22 mouse cellular contexts compared by ENCODE assay signal in the genomic region with DNA sequence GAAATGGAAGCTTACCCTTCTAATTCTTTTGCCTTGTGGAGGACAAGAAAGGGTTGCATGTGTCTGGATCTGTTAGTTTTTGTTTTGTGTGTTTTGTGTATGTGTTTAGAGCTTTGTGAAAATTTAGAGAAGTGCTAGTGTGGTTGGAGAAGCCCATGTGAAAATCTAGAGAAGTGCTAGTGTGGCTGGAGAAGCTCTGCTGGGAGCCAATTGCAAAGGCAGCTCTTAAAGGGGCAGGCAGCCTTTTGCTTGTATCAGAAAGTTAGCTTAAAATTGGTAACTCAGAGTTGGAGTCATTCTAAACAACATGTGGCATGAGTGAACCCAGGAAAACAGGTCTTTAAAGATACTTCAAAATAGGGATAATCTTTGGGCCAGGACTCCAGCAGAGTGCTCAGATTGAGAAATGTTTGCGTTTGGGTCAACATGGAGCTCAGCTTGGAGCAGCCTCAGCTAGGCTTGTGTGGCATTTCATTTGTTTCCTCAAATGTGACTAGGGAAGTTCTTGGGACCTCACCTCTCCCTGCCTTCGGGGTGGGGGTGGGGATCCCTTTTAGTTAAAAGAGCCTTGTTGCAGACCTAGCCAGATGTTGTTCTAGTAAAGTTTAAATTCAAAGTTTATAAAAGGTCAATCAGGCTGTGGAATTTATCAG. TPM values are rescaled to one million over a fixed set of nuclear protein-coding genes. Genes with fewer than 3 reads are reported as not detected.
DNase-seq lines count a peak whose midpoint lies in the region; ATAC-seq and TF ChIP-seq lines count a peak whose summit lies in the region.
"Not testable (repeated sequence)": the region's sequence is repeated elsewhere in the genome, so short reads cannot be mapped to it uniquely, and the experiment has no call there.
"Had no signal": no experiment of that assay in that cellular context is flagged by ENCODE, and none has a peak within 500 bp of the region (broad histone marks: within the 10 kb centered on the region; RNA-seq: fewer than 3 reads in every experiment).

No protein-coding gene starts in this region.

- H3K27ac ChIP-seq in bone marrow, adult 2 months (ENCODE audit: control insufficient read depth, insufficient read depth, low read depth, low read length, poor library complexity): peak overlapping the region; percentile 69; the same call in 1 of the 2 replicates
- H3K27ac ChIP-seq in kidney, adult 2 months (ENCODE audit: insufficient read depth, low read depth, low read length): peak overlapping the region; percentile 9; the same call in 1 of the 2 replicates
- H3K27ac ChIP-seq in limb, embryonic 12.5 days: peak overlapping the region; percentile 50
- peak overlapping the region; percentile 5; the same call in 1 of the 2 replicates for H3K27ac ChIP-seq in liver, embryonic 13.5 days
- peak overlapping the region; percentile 52 for H3K27ac ChIP-seq in macrophage

- not testable (repeated sequence) for H3K4me2 ChIP-seq in limb, embryonic 12.5 days; liver, embryonic 13.5 days
- H3K4me2 ChIP-seq in myocyte (ENCODE audit: low read depth): peak overlapping the region; percentile 24

- ATAC-seq in granulocyte monocyte progenitor cell, adult 5-6 weeks (replicated peaks; ENCODE audit: poor library complexity, severe bottlenecking): 0 out of 2 replicates have a peak, but pooled peaks have one; percentile 41
- ATAC-seq in limb, embryonic 12.5 days (ENCODE audit: insufficient number of reproducible peaks, insufficient read depth, low FRiP score, low TSS enrichment, low read depth); liver, embryonic 13.5 days (ENCODE audit: low read depth): not testable (repeated sequence)

- not testable (repeated sequence) for H3K36me3 ChIP-seq in kidney, adult 2 months (ENCODE audit: control insufficient read depth, insufficient read depth, low read length); limb, embryonic 12.5 days; liver, embryonic 13.5 days; macrophage (ENCODE audit: inconsistent target); myocyte (ENCODE audit: control insufficient read depth, insufficient read depth)

- not testable (repeated sequence) for H3K4me3 ChIP-seq in bone marrow, adult 2 months (replicated peaks; ENCODE audit: control insufficient read depth, low read depth, low read length); kidney, adult 2 months (ENCODE audit: insufficient read depth, low read depth, low read length); limb, embryonic 12.5 days (replicated peaks); liver, embryonic 13.5 days (replicated peaks); macrophage (ENCODE audit: inconsistent target); myocyte

- not testable (repeated sequence) for H3K4me1 ChIP-seq in bone marrow, adult 2 months (ENCODE audit: control insufficient read depth, insufficient read depth, low read length); kidney, adult 2 months (ENCODE audit: control insufficient read depth, insufficient read depth, low read length); limb, embryonic 12.5 days (replicated peaks); liver, embryonic 13.5 days (replicated peaks)

- not testable (repeated sequence) for TF ChIP-seq CTCF in bone marrow, adult 2 months (IDR thresholded peaks at IDR 0.05; ENCODE audit: control insufficient read depth, insufficient read depth, low read length); kidney, adult 2 months (conservative IDR thresholded peaks at IDR 0.05; ENCODE audit: insufficient read depth, insufficient read length, low read depth, low read length)

- not testable (repeated sequence) for DNase-seq in kidney, adult 2 months; liver, embryonic 13.5 days
- DNase-seq in testis, postnatal 10 days (ENCODE audit: low spot score): peak; percentile 28

- not testable (repeated sequence) for H3K9ac ChIP-seq in limb, embryonic 12.5 days (replicated peaks); liver, embryonic 13.5 days

- not testable (repeated sequence) for H3K9me3 ChIP-seq in limb, embryonic 12.5 days; liver, embryonic 13.5 days (replicated peaks)

- not testable (repeated sequence) for TF ChIP-seq POLR2A in bone marrow, adult 2 months (IDR thresholded peaks at IDR 0.05; ENCODE audit: borderline replicate concordance, control insufficient read depth, low read depth, low read length); kidney, adult 2 months (IDR thresholded peaks at IDR 0.05; ENCODE audit: low read depth, low read length); myocyte (IDR thresholded peaks at IDR 0.05; ENCODE audit: insufficient read length, low read depth)

- H3K79me2 ChIP-seq in macrophage (ENCODE audit: inconsistent target); myocyte (ENCODE audit: control insufficient read depth, insufficient read depth): not testable (repeated sequence)

- WGBS in bone marrow, adult 2 months: 19% methylated on average over 2 of the region's 2 CpGs
- 28% methylated on average over 2 of the region's 2 CpGs for WGBS in kidney, adult 2 months
- 17% methylated on average over 2 of the region's 2 CpGs for WGBS in limb, embryonic 12.5 days
- 12% methylated on average over 2 of the region's 2 CpGs for WGBS in liver, embryonic 13.5 days (ENCODE audit: insufficient replicate concordance)
- WGBS in macrophage (ENCODE audit: missing documents): 16% methylated on average over 2 of the region's 2 CpGs

- H3ac ChIP-seq in myocyte (ENCODE audit: control insufficient read depth, insufficient read length): not testable (repeated sequence)

- not testable (repeated sequence) for H3K27me3 ChIP-seq in kidney, adult 2 months (replicated peaks; ENCODE audit: control insufficient read depth, insufficient read depth, low read length); limb, embryonic 12.5 days; liver, embryonic 13.5 days; myocyte (ENCODE audit: control insufficient read depth, insufficient read depth, insufficient read length)

RNA-seq across cellular contexts. Expression of a gene that starts 7.1 kb away (rescaled TPM):
- polyA plus RNA-seq in bone marrow, adult 2 months (2011; ENCODE audit: insufficient read depth, insufficient read length, low replicate concordance, missing spikeins): 4.0 and 4.5 TPM in 2 replicates
- total RNA-seq in granulocyte monocyte progenitor cell, adult 5-6 weeks (2014; fragmentation: Nextera tagmentation): 7.9 and 19.9 TPM in 2 replicates
- 7.6 and 9.7 TPM in 2 replicates for total RNA-seq in granulocyte monocyte progenitor cell, adult 5-6 weeks (2017)
- polyA plus RNA-seq in kidney, adult 2 months (2012; rRNA removed): 21.2 and 21.4 TPM in 2 replicates
- 3.8 and 4.2 TPM in 2 replicates for polyA plus RNA-seq in limb, embryonic 12.5 days (2016; fragmentation: Nextera tagmentation; extraction: Ambion mirVana)
- polyA plus RNA-seq in liver, embryonic 13.5 days (2015; fragmentation: Nextera tagmentation; extraction: Ambion mirVana): 6.6 and 8.8 TPM in 2 replicates
- 10 to 100 TPM in 14 of 26 experiments, 1 to 10 TPM in 12; 2.7 to 31.8 (median 15.3) TPM for total RNA-seq in macrophage (2018; cell fraction: chromatin; rRNA removed)
- 10 to 100 TPM; 25.0 to 63.5 (median 42.9) TPM for total RNA-seq in macrophage (2018; cell fraction: cytosol; rRNA removed)
- 10 to 100 TPM; 12.6 to 62.1 (median 39.3) TPM for total RNA-seq in macrophage (2018; cell fraction: nucleus; rRNA removed)
- polyA plus RNA-seq in macrophage (2018) (27.7 to 67.4 TPM (median 36.4 TPM) in 3 replicates), myocyte (2012; fragmentation: generic; extraction: Trizol) (5.1 TPM)

RNA-seq across cellular contexts. Expression of a gene that starts 19.5 kb away (rescaled TPM):
- 7.1 and 15.1 TPM in 2 replicates for polyA plus RNA-seq in bone marrow, adult 2 months (2011; ENCODE audit: insufficient read depth, insufficient read length, low replicate concordance, missing spikeins)
- total RNA-seq in granulocyte monocyte progenitor cell, adult 5-6 weeks (2014; fragmentation: Nextera tagmentation): 14.3 and 82.6 TPM in 2 replicates
- 308 and 366 TPM in 2 replicates for total RNA-seq in granulocyte monocyte progenitor cell, adult 5-6 weeks (2017)
- polyA plus RNA-seq in kidney, adult 2 months (2012; rRNA removed): 9.4 and 10.3 TPM in 2 replicates
- 13.4 and 18.4 TPM in 2 replicates for polyA plus RNA-seq in limb, embryonic 12.5 days (2016; fragmentation: Nextera tagmentation; extraction: Ambion mirVana)
- 5.4 and 8.6 TPM in 2 replicates for polyA plus RNA-seq in liver, embryonic 13.5 days (2015; fragmentation: Nextera tagmentation; extraction: Ambion mirVana)
- total RNA-seq in macrophage (2018; cell fraction: chromatin; rRNA removed): 10 to 100 TPM in 14 of 26 experiments, 1 to 10 TPM in 12; 4.0 to 49.2 (median 11.4) TPM
- 10 to 100 TPM; 16.3 to 87.3 (median 38.2) TPM for total RNA-seq in macrophage (2018; cell fraction: cytosol; rRNA removed)
- total RNA-seq in macrophage (2018; cell fraction: nucleus; rRNA removed): 100 to 1,000 TPM in 1 of 26 experiments, 10 to 100 TPM in 23, 1 to 10 TPM in 2; 4.8 to 101 (median 22.1) TPM
- polyA plus RNA-seq in macrophage (2018) (0.53 TPM in 1 of 3 replicates, not detected in the others), myocyte (2012; fragmentation: generic; extraction: Trizol) (0.56 TPM)

RNA-seq across cellular contexts. Expression of a gene that starts 20.9 kb away (rescaled TPM):
- polyA plus RNA-seq in bone marrow, adult 2 months (2011; ENCODE audit: insufficient read depth, insufficient read length, low replicate concordance, missing spikeins): 78.9 and 108 TPM in 2 replicates
- total RNA-seq in granulocyte monocyte progenitor cell, adult 5-6 weeks (2014; fragmentation: Nextera tagmentation): 61.8 and 110 TPM in 2 replicates
- 737 and 810 TPM in 2 replicates for total RNA-seq in granulocyte monocyte progenitor cell, adult 5-6 weeks (2017)
- 68.7 and 76.0 TPM in 2 replicates for polyA plus RNA-seq in kidney, adult 2 months (2012; rRNA removed)
- polyA plus RNA-seq in limb, embryonic 12.5 days (2016; fragmentation: Nextera tagmentation; extraction: Ambion mirVana): 20.1 and 21.4 TPM in 2 replicates
- polyA plus RNA-seq in liver, embryonic 13.5 days (2015; fragmentation: Nextera tagmentation; extraction: Ambion mirVana): 60.3 and 72.2 TPM in 2 replicates
- total RNA-seq in macrophage (2018; cell fraction: chromatin; rRNA removed): 100 to 1,000 TPM in 1 of 26 experiments, 10 to 100 TPM in 11, 1 to 10 TPM in 14; 2.2 to 114 (median 8.5) TPM
- 100 to 1,000 TPM in 19 of 26 experiments, 10 to 100 TPM in 7; 65.0 to 223 (median 125) TPM for total RNA-seq in macrophage (2018; cell fraction: cytosol; rRNA removed)
- total RNA-seq in macrophage (2018; cell fraction: nucleus; rRNA removed): 100 to 1,000 TPM in 2 of 26 experiments, 10 to 100 TPM in 24; 15.9 to 230 (median 37.1) TPM
- 72.8 to 156 TPM (median 87.8 TPM) in 3 replicates for polyA plus RNA-seq in macrophage (2018)
- polyA plus RNA-seq in myocyte (2012; fragmentation: generic; extraction: Trizol): 273 TPM

RNA-seq across cellular contexts. Expression of a gene that starts 22.1 kb away (rescaled TPM):
- 3.9 TPM in 1 of 2 replicates, not detected in the other for polyA plus RNA-seq in bone marrow, adult 2 months (2011; ENCODE audit: insufficient read depth, insufficient read length, low replicate concordance, missing spikeins)
- total RNA-seq in granulocyte monocyte progenitor cell, adult 5-6 weeks (2014; fragmentation: Nextera tagmentation): not detected in 2 replicates
- total RNA-seq in granulocyte monocyte progenitor cell, adult 5-6 weeks (2017): 1.0 TPM in 1 of 2 replicates, not detected in the other
- polyA plus RNA-seq in kidney, adult 2 months (2012; rRNA removed): not detected in 2 replicates
- polyA plus RNA-seq in limb, embryonic 12.5 days (2016; fragmentation: Nextera tagmentation; extraction: Ambion mirVana): not detected in 2 replicates
- polyA plus RNA-seq in liver, embryonic 13.5 days (2015; fragmentation: Nextera tagmentation; extraction: Ambion mirVana): not detected in 2 replicates
- total RNA-seq in macrophage (2018; cell fraction: chromatin; rRNA removed): 1 to 10 TPM in 9 of 26 experiments, not detected in 17; 1.1 to 7.4 (median 2.3) TPM
- under 1 TPM in 2 of 26 experiments, not detected in 24; 0.17 to 0.22 TPM for total RNA-seq in macrophage (2018; cell fraction: cytosol; rRNA removed)
- total RNA-seq in macrophage (2018; cell fraction: nucleus; rRNA removed): 1 to 10 TPM in 4 of 26 experiments, under 1 TPM in 1, not detected in 21; 0.98 to 2.7 (median 1.3) TPM
- polyA plus RNA-seq in macrophage (2018): not detected in 3 replicates
- polyA plus RNA-seq in myocyte (2012; fragmentation: generic; extraction: Trizol): 0.05 TPM
- total RNA-seq: adrenal gland, adult 18-20 months; gastrocnemius, adult 8-10 months; gastrocnemius, postnatal 36 days; heart, postnatal 36 days had no signal
- polyA plus RNA-seq: activated CD4-positive, CD25-positive, alpha-beta regulatory T cell, adult 4 months; C2C12; embryonic facial prominence, embryonic 11.5 days; embryonic facial prominence, embryonic 15.5 days; forebrain, embryonic 11.5 days; forebrain, embryonic 15.5 days; heart, embryonic 12.5 days; heart, embryonic 16.5 days; hindbrain, embryonic 11.5 days; hindbrain, embryonic 15.5 days had no signal

RNA-seq across cellular contexts. Expression of a gene that starts 27.7 kb away (rescaled TPM):
- 42.2 and 62.6 TPM in 2 replicates for polyA plus RNA-seq in bone marrow, adult 2 months (2011; ENCODE audit: insufficient read depth, insufficient read length, low replicate concordance, missing spikeins)
- 24.5 and 38.0 TPM in 2 replicates for total RNA-seq in granulocyte monocyte progenitor cell, adult 5-6 weeks (2014; fragmentation: Nextera tagmentation)
- 507 and 886 TPM in 2 replicates for total RNA-seq in granulocyte monocyte progenitor cell, adult 5-6 weeks (2017)
- 0.39 and 1.1 TPM in 2 replicates for polyA plus RNA-seq in kidney, adult 2 months (2012; rRNA removed)
- polyA plus RNA-seq in limb, embryonic 12.5 days (2016; fragmentation: Nextera tagmentation; extraction: Ambion mirVana): 20.7 and 22.1 TPM in 2 replicates
- polyA plus RNA-seq in liver, embryonic 13.5 days (2015; fragmentation: Nextera tagmentation; extraction: Ambion mirVana): 5.2 and 5.9 TPM in 2 replicates
- 10 to 100 TPM in 1 of 26 experiments, 1 to 10 TPM in 6, not detected in 19; 1.6 to 10.1 (median 2.9) TPM for total RNA-seq in macrophage (2018; cell fraction: chromatin; rRNA removed)
- total RNA-seq in macrophage (2018; cell fraction: cytosol; rRNA removed): 10 to 100 TPM in 17 of 26 experiments, 1 to 10 TPM in 9; 3.8 to 42.2 (median 11.9) TPM
- 10 to 100 TPM in 1 of 26 experiments, 1 to 10 TPM in 18, not detected in 7; 1.0 to 25.5 (median 2.5) TPM for total RNA-seq in macrophage (2018; cell fraction: nucleus; rRNA removed)
- polyA plus RNA-seq in macrophage (2018) (not detected in 3 replicates), myocyte (2012; fragmentation: generic; extraction: Trizol) (2.5 TPM)
- total RNA-seq: gastrocnemius, adult 8-10 months had no signal

Comparison
In these comparisons a context has a peak if more than half of its experiments do, and no peak if none do; other contexts are left out.
1. H3K27ac ChIP-seq: peak in every context shown above with its lines; median percentile 69 in bone marrow, adult 2 months; 52 in macrophage; 50 in limb, embryonic 12.5 days; 9 in kidney, adult 2 months; 5 in liver, embryonic 13.5 days.